Mouse (Mus musculus): ENCODE data around the gene Atf3. TPM values are rescaled to one million over a fixed set of nuclear protein-coding genes. Genes with fewer than 3 reads are reported as not detected.
"Not testable (repeated sequence)": the region's sequence is repeated elsewhere in the genome, so short reads cannot be mapped to it uniquely, and the experiment has no call there.

The Atf3 gene
- total RNA-seq, 2 experiments from 2014 or later, result 7.0 to 12.6 TPM

DNA sequence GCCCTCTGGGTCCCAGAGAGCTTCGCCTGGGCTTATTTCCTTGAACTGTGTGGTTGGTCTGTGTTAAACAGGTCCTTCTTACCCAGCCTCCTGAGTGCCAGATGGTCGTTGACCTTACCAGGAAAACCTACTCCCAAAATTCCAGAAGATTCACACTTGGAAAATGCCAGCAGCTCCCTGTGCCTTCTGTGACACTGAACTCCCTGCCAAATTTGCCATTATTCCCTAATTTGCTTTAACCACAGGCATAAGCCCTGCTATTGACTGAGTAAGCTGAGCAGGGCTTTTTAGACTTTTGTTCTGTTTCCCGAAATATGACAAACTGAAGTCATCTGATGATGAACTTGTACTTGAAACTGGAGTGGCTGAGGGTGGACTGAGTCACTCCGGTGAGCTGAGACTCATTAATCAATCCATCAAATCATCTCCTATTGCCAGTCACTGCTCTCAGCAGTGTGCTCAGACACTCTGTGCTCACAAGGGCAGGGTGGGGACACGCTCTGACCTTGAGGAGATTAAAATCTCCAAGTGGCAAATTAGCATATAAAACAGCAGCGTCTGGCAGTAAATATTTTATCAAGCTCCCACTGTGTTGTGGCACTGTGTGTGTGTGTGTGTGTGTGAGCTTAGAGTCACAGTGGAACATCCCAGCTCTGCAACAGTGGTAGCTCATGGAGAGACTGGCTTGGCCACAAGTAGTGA lies 28.0 kb downstream of the Atf3 start:
- no peak for DNase-seq

DNA sequence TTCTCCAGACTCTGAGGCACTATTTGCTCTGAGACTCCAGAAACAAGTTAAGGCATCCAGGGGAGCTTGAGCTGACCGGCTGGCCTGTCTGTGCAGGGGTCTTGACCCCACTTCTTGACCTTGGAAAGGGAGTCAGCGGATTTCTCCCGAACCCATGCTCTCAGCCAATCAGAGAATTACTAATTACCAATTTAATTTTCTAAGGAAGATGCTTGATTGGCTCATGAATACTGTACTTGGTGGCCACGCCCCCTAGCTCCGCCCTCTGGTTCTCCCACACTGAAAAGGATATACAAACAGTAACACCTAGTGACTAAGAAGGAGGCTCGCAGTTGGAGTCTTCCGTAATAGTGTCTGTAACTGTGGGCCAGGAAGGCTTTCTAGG lies 31.5 kb downstream of the Atf3 start:
- no peak for DNase-seq

DNA sequence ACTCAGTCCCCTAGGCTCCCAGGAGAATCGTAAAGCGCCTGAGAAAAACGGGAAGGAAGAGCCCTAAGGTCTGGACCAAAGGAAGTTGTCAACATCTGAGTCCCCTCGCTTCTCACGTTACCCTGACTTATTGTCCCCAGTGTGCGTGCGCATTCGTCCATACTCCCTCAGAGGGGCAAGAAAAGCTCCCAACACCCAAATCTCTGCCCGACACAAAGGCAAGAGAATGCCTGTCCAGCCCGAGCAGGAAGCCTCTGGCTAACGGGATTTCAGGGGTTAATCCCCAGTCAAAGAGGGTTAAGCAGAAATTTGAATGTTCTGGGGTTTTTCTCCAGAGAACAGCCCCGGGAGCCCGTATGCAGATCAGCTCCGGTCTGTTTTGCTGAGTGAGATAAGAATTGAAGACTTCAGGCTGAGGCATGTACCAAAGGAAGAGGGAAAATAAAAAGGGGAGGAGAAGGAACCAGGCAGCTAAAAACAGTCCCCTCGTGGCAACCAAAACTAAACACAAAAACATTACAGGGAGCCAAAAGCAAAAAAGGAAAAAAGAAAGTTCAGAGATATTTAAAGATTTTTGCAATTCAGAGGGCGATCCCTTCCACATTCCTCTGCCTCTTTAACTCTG lies 32.0 kb downstream of the Atf3 start:
- peak; percentile 6 for DNase-seq

DNA sequence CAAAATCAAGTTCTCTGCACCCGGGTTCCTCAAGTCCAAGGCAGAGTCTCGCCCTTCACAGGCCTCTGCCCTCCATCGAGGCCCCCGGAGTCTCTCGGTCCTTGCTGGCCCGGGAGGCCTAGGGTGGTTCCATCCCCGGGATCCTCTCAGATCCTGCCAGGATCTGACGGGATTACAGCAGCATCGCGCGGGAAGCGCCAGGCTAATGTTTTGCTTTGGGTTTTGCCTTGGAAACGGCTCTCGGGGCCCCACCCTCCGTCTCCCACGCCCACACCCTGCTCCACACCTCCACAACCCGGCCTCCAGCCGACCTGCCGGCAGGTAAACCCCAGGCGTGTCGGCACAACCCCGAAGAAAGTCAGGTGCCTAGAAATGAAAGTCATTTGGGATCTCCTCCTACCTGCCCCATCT lies 33.0 kb downstream of the Atf3 start:
- peak; percentile 17 for DNase-seq

DNA sequence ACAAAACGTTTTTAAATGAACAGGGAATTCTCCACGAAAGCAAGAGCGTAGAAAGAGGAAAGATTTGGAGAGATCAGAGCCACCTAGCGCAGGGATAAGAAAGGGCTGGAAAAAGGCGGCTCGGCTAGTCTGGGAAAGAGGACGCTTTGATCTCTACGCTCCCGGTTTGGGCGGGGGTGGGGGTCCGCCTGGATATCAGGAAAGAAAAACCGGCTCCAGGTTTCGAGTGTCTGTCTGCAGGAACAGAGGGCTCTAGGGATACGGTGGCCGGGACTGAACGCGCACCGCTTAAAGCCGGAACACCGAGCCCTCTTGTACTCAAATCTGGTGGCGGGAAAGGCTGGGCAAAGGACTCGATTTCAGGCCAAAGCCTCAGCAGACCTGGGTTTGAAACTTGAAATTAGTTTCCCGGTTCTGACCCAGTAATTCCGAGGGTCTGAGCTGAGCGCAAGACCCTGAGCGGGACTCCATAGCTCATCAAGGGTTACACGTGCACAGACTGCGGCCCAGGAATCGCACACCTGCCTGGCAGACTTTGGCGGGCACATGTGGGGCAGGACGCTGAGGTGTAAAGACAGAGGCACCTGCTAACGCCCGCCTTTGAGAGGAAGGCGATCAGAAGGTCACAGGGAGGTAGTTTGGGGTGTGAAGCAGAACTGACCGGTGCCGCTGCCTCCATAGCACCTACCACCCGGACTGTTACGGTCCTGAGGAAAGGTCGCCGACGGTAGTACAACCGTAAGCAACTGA lies 33.6 kb downstream of the Atf3 start:
- DNase-seq, result peak; percentile 15

DNA sequence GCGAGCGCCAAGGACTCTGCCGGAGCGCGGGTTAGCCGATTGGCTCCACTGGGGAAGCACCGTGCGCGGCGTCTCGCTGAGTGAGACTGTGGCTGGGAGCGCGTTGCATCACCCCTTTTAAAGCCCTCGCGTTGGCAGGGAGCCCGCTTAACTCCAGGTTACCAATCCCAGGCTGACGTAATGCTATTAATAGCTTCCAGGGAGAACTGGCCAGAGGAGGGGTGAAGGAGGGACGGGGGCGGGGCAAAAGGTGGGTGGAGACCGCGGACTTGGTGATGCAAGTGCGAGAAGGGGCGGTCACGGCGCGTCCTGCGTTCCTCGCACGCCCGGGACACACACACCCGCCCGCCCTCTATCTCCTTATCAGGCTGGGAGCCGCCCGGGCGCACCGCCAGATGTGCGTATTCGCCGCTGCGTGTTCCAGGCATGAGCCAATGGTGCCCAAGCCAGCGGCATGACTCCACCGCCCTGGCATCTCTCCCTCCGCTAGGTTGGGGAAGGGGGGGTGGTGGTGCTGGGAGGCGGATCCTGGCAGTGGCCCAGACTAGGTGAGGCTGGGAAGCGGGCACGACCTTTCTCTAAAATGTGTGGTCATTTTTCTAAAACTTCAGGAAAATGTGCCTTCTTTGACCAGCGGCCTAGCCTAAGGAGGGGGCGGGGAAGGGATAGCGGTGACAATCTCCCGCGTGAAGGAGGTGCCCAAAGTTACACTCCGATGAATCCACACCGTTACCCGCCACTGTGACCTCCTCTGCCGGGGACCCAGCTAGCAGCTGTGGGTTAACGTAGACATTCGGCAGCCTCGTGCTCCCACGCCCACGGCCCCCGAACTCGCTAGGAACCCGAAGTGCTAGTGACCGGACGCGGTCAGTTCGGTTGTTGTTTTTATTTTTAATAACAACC lies 34.4 kb downstream of the Atf3 start:
- DNase-seq, result peak; percentile 98

DNA sequence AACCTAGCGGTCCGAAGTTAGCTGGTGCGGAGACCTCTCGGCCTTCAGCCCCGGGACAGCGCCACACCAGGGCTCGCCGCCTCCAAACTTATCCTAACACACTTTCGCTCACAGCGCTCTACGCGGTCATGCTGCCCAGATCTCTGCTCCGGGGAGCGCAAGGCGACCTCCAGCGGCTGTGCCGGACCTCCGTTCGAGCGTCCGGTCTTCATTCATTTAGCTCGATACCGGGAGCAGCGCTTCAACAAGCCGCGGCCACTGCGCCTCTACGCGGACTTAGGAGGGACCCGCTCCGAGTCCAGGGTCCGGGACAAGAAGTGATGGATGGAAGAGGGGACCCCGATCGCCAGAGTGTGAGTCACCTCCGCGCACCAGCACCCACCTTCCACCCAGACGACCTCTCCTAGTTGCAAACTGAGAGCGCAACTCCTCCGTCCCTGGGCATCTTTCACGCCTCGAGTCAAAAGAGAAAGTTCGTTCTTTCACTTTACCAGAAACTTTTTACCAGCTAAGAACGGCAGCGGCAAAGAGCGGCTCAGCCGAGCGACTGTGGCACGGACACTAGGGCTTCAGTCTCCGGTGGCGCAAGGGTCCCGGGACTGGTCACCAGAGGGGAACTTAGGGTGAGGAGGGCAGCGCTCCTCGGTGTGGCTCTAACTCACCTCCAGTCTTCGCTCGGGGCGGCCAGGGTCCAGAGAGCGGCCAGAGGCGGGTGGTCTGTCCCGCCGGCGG lies 35.2 kb downstream of the Atf3 start:
- peak; percentile 66 for DNase-seq

DNA sequence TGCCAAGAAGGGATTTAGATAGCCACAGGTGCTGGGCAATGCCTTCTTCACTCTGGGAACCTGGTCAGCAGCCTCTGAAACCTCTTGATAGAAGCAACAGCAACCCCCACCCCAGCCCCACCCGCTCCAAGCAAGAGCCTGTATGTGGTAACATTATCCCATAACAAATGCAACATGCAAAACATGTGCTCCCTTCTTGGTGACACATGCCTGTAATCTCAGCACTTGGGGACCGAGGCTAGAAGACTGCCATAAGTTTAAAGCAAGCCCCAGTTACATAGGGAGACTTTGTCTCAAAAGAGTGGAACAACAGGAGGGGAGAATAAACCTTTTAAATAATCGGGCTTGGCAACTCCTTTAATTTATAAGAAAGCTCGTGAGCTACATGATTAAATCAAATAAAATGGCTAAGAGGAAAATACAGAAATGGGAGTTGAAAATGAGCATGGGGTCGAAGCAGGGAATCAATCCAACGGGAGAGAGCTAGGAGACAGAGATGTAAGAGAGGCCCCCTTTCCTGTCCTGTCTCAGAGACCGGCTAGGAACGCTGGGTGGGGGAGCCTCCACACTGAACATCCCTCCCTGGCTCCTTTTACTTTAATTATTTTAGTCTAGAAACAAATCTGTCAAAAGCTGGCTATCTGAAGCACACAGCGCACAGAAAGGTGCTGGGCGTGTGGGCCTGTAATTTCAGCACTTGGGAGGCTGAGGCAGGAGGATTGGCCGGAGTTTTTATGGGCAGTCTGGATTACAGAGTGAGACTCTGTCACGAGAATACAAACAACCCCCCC lies 36.2 kb downstream of the Atf3 start:
- no peak for DNase-seq

DNA sequence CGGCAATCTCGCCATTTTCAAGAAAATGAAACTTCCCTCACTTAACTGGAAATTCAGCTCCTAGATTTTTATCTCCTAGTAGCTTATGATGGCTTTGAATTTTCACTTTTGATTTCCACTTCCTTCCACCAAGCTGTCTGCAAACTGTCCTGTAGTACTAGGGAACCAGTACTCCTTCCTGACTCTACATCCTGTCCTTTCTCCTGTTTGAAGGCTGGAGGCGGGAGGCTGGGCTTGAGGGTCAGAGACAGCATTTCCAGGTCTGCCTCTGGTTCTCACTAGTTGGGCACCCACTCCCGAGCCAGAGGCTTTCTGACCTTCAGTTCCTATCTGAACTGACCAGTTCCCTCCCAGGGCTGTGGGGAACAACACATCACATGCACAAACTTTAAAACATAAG lies 37.4 kb downstream of the Atf3 start:
- DNase-seq, result no peak

DNA sequence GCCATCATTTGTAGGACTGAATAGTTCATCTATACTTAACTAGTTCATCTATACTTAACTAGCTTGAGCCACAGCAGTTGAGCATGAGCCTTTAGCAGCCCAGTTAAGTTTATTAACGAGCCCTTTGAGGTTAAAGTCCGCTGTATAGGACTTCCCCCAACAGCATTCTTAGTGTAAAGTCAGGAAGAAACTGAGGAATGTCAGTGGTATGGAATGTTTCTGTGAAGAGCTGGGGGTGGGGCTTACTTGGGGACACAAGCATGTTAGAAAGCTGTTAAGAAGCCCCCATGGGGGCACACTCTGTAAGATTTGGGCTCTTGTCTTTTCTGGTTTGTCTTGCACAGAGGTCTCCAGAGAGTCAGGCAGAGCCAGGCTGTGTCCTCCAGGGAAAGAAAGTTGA lies 38.0 kb downstream of the Atf3 start:
- DNase-seq, result no peak

DNA sequence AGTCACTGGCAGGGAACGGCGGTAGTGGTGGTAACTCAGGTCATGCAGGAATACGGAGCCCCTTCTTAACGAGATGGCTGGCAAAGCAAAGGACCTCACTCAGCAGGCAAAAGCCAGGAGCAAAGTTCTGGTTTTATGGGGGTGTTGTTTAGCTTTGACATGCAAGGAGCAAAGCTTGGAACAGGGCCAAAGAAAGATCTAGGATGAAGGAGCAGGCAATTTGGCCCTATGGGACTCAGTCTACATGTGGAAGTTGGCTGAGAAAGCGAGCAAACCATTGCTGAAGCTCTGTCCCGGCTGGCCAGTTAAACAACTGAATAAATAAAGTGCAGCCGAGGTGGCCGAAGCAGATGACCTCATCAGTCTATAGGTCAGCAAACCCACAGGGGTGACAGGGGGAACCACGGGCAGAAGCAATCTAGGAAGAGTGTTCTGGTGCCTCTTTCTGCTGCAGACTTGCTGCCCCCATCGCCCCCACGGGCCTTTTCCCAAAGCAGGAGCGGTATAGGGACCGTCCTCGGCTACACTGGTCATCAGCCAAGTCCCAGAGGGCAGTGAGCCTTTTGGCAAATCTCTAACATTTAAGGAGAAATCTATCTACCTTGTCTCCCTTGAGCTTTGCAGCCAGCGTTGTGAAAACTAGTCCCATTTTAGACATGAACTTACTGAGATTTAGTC lies 39.2 kb downstream of the Atf3 start:
- DNase-seq, result no peak

DNA sequence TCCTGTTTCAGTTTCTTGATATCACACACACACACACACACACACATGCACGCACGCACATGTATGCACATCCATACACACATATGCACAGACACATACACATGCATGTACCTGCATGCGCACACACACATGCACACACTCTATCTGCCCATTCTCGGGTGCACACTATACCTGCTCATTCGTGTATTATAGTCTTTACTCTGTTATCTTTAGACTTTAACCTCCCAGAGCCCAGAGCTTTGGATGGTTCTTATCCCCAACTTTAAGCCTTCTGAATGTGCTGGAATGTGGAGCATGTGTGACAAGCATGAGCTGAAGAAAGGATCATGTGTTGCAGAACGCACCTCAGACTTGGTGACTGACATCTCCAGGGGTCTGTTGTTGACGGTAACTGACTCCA lies 41.0 kb downstream of the Atf3 start:
- DNase-seq, result no peak

DNA sequence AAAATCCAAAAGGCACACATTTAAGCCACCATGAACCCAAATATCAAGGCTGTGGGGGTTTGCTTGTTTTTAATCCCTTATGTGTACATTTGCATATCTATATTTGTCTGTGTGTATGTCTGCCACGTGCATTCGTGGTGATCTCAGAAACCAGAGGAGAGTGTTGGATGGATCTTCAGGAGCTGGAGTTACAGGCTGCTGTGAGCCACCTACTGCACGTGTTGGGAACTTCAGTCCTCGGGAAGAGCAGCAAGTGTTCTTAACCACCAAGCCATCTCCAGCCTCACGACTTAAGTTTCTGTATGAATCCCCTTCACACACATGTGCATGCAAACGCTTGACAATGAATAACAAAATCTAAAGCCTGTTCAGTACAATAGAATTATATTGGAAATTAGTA lies 45.4 kb downstream of the Atf3 start:
- no peak for DNase-seq

DNA sequence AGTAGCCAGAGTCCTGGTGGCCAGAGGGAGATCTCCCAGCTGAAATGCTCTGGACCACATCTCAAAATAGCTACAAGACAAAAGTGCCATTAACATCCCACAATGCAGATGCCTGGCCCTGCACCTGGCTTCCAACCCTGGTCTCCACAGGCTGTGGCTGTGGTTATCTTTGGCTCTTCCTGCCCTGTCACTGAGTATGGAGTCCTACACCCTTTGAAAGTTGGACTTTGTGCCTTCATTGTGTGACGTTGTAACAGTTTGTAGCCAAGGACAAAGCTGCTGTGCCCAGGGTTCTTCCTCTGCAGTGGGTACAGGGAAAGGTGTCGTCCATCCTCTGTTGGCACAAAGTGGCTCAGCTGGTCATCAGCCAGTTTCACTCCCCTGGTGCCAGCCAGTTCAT lies 47.4 kb downstream of the Atf3 start:
- DNase-seq, result no peak

DNA sequence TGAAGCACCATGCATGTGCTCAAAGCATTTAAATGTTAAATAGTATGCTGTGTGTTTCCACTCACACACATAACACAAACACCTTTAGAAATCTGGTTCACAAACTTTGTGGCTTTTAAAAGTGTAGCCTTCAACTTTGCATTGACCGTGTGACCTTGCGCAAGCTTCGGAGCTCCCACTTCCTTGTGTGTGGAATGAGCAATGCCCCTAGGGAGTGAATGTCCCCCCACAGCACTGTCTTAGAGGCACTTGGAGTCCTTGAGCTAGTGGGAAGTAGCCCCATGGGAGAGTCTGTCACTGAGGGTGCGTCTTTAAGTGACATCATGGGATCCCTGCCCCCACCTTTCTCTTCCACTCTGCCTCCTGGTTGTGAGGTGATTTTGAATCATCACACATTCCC lies 51.6 kb downstream of the Atf3 start:
- DNase-seq, result no peak

DNA sequence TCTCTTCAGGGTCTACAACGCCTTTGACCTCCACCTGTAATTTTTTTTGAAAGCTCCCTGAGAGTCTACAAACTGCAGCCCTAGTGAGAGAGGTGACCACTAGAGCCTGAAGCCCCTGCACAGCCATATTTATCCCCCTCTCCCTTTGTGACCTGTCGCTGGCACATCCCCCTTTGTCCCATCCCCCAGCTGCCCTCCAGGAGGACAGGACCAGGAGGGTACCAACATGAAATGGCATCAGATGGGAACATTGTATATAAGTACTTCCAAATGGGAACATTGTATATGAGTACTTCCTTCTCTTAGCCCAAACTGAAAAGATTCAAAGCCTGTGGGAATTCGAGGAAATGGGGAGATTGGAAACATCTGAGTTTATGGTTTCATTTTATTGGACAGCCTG lies 53.1 kb downstream of the Atf3 start, which contains the start of gene Fam71a:
Fam71a (minus strand) TSS at position 101 of the 400 bp plus-strand sequence.
- DNase-seq, result no peak

DNA sequence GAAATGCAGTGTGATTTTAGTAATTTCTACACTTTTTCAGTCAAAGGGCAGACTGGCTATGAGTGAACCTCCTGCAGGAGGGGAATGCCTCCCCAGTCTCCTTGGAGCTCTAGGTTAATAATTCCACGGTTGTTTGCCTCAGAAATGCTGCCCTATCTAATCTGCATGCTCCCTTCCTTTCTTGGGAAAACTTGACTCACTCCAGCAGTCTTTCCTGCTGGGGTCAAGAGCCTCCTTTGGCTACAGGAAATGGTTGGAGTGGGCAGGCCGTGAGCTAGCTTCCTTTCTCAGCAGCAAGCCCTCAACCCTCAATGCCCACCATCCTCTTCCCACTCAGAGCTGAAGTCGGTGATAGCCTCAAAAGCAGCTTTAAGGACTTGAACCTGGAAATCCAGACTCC lies 63.5 kb downstream of the Atf3 start:
- DNase-seq, result no peak

DNA sequence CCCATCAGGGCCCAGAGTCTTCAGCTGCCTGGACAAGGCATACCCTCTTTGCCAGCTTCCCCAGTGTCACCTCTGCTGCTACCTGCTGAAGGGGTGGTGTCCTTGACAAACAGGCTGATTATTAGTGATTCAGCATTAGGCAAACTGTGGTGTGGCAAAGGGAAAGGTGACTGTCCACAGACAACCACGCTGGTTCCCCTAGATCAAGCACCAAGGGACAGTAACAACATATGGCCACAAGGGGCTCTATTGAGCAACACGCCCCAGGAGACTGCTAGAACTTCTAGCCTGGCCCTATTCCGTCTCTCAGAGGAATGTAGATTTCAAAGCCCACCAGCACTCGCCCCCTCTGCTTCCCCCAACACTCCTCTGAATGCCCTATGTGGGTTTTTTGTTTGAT lies 64.8 kb downstream of the Atf3 start:
- DNase-seq, result no peak

DNA sequence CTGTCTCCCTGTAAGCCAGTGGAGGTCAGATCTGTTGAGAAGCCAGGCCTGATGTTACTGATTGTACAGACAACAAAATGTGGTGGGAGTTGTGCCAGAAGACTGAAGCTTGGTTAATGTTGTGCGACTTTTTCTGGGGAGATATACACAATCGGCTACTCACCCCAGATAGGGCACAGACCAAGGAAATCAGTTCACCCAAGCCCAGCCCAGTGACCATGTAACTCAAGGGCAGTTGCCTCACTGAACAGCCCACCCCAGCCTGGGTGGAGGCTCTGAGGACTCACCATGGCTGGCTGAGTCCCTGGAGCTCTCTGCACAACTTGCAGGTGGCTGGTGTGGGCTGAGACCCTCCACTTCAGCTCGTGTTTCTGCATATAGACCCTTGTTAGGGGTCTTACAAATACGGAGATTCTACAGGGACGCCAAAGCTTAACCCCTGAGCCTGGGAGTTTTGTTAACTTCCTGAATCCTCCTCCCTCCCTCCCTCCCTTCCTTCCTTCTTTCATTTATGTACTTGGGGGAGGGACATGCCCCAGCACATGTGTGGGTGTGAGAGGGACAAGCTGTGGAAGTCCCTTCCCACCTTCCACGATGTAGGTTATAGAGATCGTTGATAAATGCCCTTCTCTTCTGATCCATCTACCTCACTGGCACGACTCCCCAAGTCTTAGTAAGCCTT lies 66.8 kb downstream of the Atf3 start:
- DNase-seq, result no peak

DNA sequence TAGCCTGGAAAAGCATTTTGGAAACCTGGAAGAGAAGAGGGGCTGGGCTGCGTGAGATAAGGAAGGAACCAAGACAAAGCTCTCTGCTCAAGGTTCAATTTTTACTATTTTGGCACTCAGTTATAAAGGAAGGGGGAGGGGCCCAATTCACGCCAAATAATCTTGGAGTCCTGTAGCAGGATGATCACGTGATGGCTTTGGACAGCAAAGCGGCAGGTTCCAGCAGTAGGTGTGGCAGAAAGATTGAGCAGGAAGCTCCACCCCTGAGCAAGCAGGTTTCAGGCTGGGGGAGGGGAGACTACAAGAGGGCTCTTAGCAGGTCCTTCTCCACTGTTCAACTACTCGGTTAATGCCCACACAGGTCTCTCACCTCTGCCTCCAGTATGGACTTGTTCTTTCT lies 68.3 kb downstream of the Atf3 start:
- not testable (repeated sequence) for DNase-seq
